Mouse (Mus musculus): ENCODE results near the gene Cux1.

- TF ChIP-seq CTCF (IDR thresholded peaks at IDR 0.05; ENCODE audit: borderline replicate concordance, control insufficient read depth, extremely low read depth, insufficient read depth, low read length, poor library complexity) = no peak
- no peak for TF ChIP-seq POLR2A (IDR thresholded peaks at IDR 0.05; ENCODE audit: control insufficient read depth, extremely low read depth, insufficient read depth, low read length, poor library complexity)
Measured at GRCm38 (mm10) chr5:136303409-136303983, 263.8 kb downstream of the Cux1 start.
